Mouse (Mus musculus): ENCODE measurements at regions not wholly inside any gene's neighbourhood (a gene's known extent, or its start where the extent isn't known, plus 50 kb on each side); places are given as distances from the start of the nearest gene placed in this dataset.

- peaks cover 12% of the 10 kb centered on the region for H3K4me1 ChIP-seq (ENCODE audit: control insufficient read depth, insufficient read depth, low read length)
- H3K27ac ChIP-seq (ENCODE audit: control insufficient read depth, insufficient read depth, low read depth, low read length): no peak overlapping the region; the same call in 1 of the 2 replicates
Measured at GRCm38 (mm10) chr2:166476953-166477352, 236.7 kb downstream of the Prex1 start.

GRCm38 (mm10) chr2:166475624-166476023, 238.0 kb downstream of the Prex1 start:
- Histone ChIP-seq H3K27me3 (ENCODE audit: control insufficient read depth, insufficient read depth, low read length) (no peaks in the 10 kb centered on the region), H3K4me3 (ENCODE audit: control insufficient read depth, low read depth, low read length) (no peak overlapping the region), H3K36me3 (ENCODE audit: control insufficient read depth, insufficient read depth, low read length) (no peaks in the 10 kb centered on the region), H3K27ac (ENCODE audit: control insufficient read depth, insufficient read depth, low read depth, low read length) (no peak overlapping the region), H3K4me1 (ENCODE audit: control insufficient read depth, insufficient read depth, low read length) (peaks cover 12% of the 10 kb centered on the region)
- TF ChIP-seq CTCF (IDR thresholded peaks at IDR 0.05; ENCODE audit: control insufficient read depth, insufficient read depth, insufficient replicate concordance, low read depth, low read length) (no peak), POLR2A (IDR thresholded peaks at IDR 0.05; ENCODE audit: control insufficient read depth, low read depth, low read length) (no peak)

More at GRCm38 (mm10) chr2:166476953-166477352, 236.7 kb downstream of the Prex1 start:
- H3K36me3 ChIP-seq (ENCODE audit: control insufficient read depth, insufficient read depth, low read length): no peaks in the 10 kb centered on the region
- no peaks in the 10 kb centered on the region for H3K27me3 ChIP-seq (ENCODE audit: control insufficient read depth, insufficient read depth, low read length)
- 0 out of 2 replicates have a peak, but pooled peaks have one; percentile 29 for TF ChIP-seq POLR2A (IDR thresholded peaks at IDR 0.05; ENCODE audit: control insufficient read depth, low read depth, low read length)
- TF ChIP-seq CTCF (IDR thresholded peaks at IDR 0.05; ENCODE audit: control insufficient read depth, insufficient read depth, insufficient replicate concordance, low read depth, low read length): no peak
- no peak overlapping the region for H3K4me3 ChIP-seq (ENCODE audit: control insufficient read depth, low read depth, low read length)

GRCm38 (mm10) chr2:166474601-166475000, 239.0 kb downstream of the Prex1 start:
- Histone ChIP-seq H3K4me3 (ENCODE audit: control insufficient read depth, low read depth, low read length) (no peak overlapping the region), H3K27ac (ENCODE audit: control insufficient read depth, insufficient read depth, low read depth, low read length) (no peak overlapping the region), H3K4me1 (ENCODE audit: control insufficient read depth, insufficient read depth, low read length) (peaks cover 12% of the 10 kb centered on the region), H3K36me3 (ENCODE audit: control insufficient read depth, insufficient read depth, low read length) (no peaks in the 10 kb centered on the region), H3K27me3 (ENCODE audit: control insufficient read depth, insufficient read depth, low read length) (no peaks in the 10 kb centered on the region)
- no peak for TF ChIP-seq CTCF (IDR thresholded peaks at IDR 0.05; ENCODE audit: control insufficient read depth, insufficient read depth, insufficient replicate concordance, low read depth, low read length)
- no peak for TF ChIP-seq POLR2A (IDR thresholded peaks at IDR 0.05; ENCODE audit: control insufficient read depth, low read depth, low read length)

- no peak overlapping the region for H3K27ac ChIP-seq (ENCODE audit: control insufficient read depth, insufficient read depth, low read depth, low read length)
- no peaks in the 10 kb centered on the region for H3K27me3 ChIP-seq (ENCODE audit: control insufficient read depth, insufficient read depth, low read length)
- TF ChIP-seq POLR2A (IDR thresholded peaks at IDR 0.05; ENCODE audit: control insufficient read depth, low read depth, low read length) (no peak), CTCF (IDR thresholded peaks at IDR 0.05; ENCODE audit: control insufficient read depth, insufficient read depth, insufficient replicate concordance, low read depth, low read length) (no peak)
- no peak overlapping the region for H3K4me3 ChIP-seq (ENCODE audit: control insufficient read depth, low read depth, low read length)
- H3K4me1 ChIP-seq (ENCODE audit: control insufficient read depth, insufficient read depth, low read length): peaks cover 2% of the 10 kb centered on the region
- no peaks in the 10 kb centered on the region for H3K36me3 ChIP-seq (ENCODE audit: control insufficient read depth, insufficient read depth, low read length)
Measured at GRCm38 (mm10) chr2:166471257-166471753, 242.3 kb downstream of the Prex1 start.

- H3K27ac ChIP-seq (ENCODE audit: control insufficient read depth, insufficient read depth, low read depth, low read length): no peak overlapping the region
- H3K36me3 ChIP-seq (ENCODE audit: control insufficient read depth, insufficient read depth, low read length): no peaks in the 10 kb centered on the region
- no peaks in the 10 kb centered on the region for H3K4me1 ChIP-seq (ENCODE audit: control insufficient read depth, insufficient read depth, low read length)
- no peak overlapping the region for H3K4me3 ChIP-seq (ENCODE audit: control insufficient read depth, low read depth, low read length)
- TF ChIP-seq POLR2A (IDR thresholded peaks at IDR 0.05; ENCODE audit: control insufficient read depth, low read depth, low read length): no peak
- TF ChIP-seq CTCF (IDR thresholded peaks at IDR 0.05; ENCODE audit: control insufficient read depth, insufficient read depth, insufficient replicate concordance, low read depth, low read length): no peak
- no peaks in the 10 kb centered on the region for H3K27me3 ChIP-seq (ENCODE audit: control insufficient read depth, insufficient read depth, low read length)
Measured at GRCm38 (mm10) chr2:166469046-166469593, 244.5 kb downstream of the Prex1 start.

GRCm38 (mm10) chr2:166467137-166467536, 246.5 kb downstream of the Prex1 start:
- H3K36me3 ChIP-seq (ENCODE audit: control insufficient read depth, insufficient read depth, low read length): no peaks in the 10 kb centered on the region
- no peak overlapping the region for H3K27ac ChIP-seq (ENCODE audit: control insufficient read depth, insufficient read depth, low read depth, low read length)
- no peak for TF ChIP-seq POLR2A (IDR thresholded peaks at IDR 0.05; ENCODE audit: control insufficient read depth, low read depth, low read length)
- TF ChIP-seq CTCF (IDR thresholded peaks at IDR 0.05; ENCODE audit: control insufficient read depth, insufficient read depth, insufficient replicate concordance, low read depth, low read length): no peak
- no peak overlapping the region for H3K4me3 ChIP-seq (ENCODE audit: control insufficient read depth, low read depth, low read length)
- no peaks in the 10 kb centered on the region for H3K27me3 ChIP-seq (ENCODE audit: control insufficient read depth, insufficient read depth, low read length)
- no peaks in the 10 kb centered on the region for H3K4me1 ChIP-seq (ENCODE audit: control insufficient read depth, insufficient read depth, low read length)

GRCm38 (mm10) chr2:166465531-166465930, 248.1 kb downstream of the Prex1 start:
- H3K36me3 ChIP-seq (ENCODE audit: control insufficient read depth, insufficient read depth, low read length): no peaks in the 10 kb centered on the region
- TF ChIP-seq CTCF (IDR thresholded peaks at IDR 0.05; ENCODE audit: control insufficient read depth, insufficient read depth, insufficient replicate concordance, low read depth, low read length) (no peak), POLR2A (IDR thresholded peaks at IDR 0.05; ENCODE audit: control insufficient read depth, low read depth, low read length) (no peak)
- H3K27ac ChIP-seq (ENCODE audit: control insufficient read depth, insufficient read depth, low read depth, low read length): no peak overlapping the region
- no peaks in the 10 kb centered on the region for H3K27me3 ChIP-seq (ENCODE audit: control insufficient read depth, insufficient read depth, low read length)
- no peaks in the 10 kb centered on the region for H3K4me1 ChIP-seq (ENCODE audit: control insufficient read depth, insufficient read depth, low read length)
- H3K4me3 ChIP-seq (ENCODE audit: control insufficient read depth, low read depth, low read length): no peak overlapping the region
